Mouse (Mus musculus) small intestine, adult 2 months (tissue): ENCODE measurements around the gene Panx3. TPM values are rescaled to one million over a fixed set of nuclear protein-coding genes. Genes with fewer than 3 reads are reported as not detected.
A peak's percentile ranks its signal among the peaks of the same experiment; 100 is the strongest.

Experiments
- H3K27ac ChIP-seq: fragments of 200-500 bp; 2 replicates; pipeline ENCODE4 v1.5.1; 2012; ENCODE audit warnings: low read depth, low read length, control low read depth, inconsistent platforms; ENCODE audit not compliant: insufficient read depth
- H3K27me3 ChIP-seq: fragments of 200-500 bp; 2 replicates; pipeline ENCODE4 v1.6.1; 2012; ENCODE audit warnings: mild to moderate bottlenecking, moderate library complexity, low read length, inconsistent platforms; ENCODE audit not compliant: control insufficient read depth, insufficient read depth
- H3K36me3 ChIP-seq: fragments of 200-500 bp; 2 replicates; pipeline ENCODE4 v1.6.1; 2012; ENCODE audit warnings: mild to moderate bottlenecking, low read length, control low read depth, inconsistent platforms; ENCODE audit not compliant: control insufficient read depth, insufficient read depth
- H3K4me1 ChIP-seq: fragments of 200-500 bp; 2 replicates; pipeline ENCODE4 v1.6.1; 2012; ENCODE audit warnings: low read length, inconsistent platforms, mixed read lengths; ENCODE audit not compliant: control insufficient read depth, insufficient read depth, insufficient read length
- H3K4me3 ChIP-seq: fragments of 200-500 bp; 2 replicates; pipeline ENCODE4 v1.5.1; 2012; ENCODE audit warnings: low read depth, mild to moderate bottlenecking, control low read depth, inconsistent platforms, low read length, moderate library complexity
- CTCF ChIP-seq: fragments of 200-500 bp; IDR thresholded peaks from 2 replicates; pipeline ENCODE4 v1.5.1; 2012; ENCODE audit warnings: low read depth, mild to moderate bottlenecking, control low read depth, inconsistent platforms, low read length, moderate library complexity, mixed read lengths; ENCODE audit not compliant: insufficient replicate concordance, insufficient read length; ENCODE audit errors: extremely low read depth
- POLR2A ChIP-seq: fragments of 200-500 bp; IDR thresholded peaks from 2 replicates; pipeline ENCODE4 v1.6.1; 2012; ENCODE audit warnings: low read depth, mild to moderate bottlenecking, control low read depth, inconsistent platforms, low read length, moderate library complexity
- WGBS: fragments of 180-500 bp; shearing (Covaris S2); methylation state at CpG from one replicate; pipeline ENCODE4 v1.1.7; 2018; 5-methylcytosine and 5-hydroxymethylcytosine counted together
- polyA plus RNA-seq: library from polyadenylated mRNA; depleted of rRNA; stranded (reverse); fragments of >200 nt; gene quantifications from 2 replicates; pipeline ENCODE4 v1.2.3, GENCODE M21; 2012

Panx3 gene
- polyA plus RNA-seq, 1 experiment: not detected

GRCm38 (mm10) chr9:37670261-37670660 lies 1.2 kb upstream of the Panx3 start:
- TF ChIP-seq POLR2A (no peak), CTCF (no peak)
- WGBS: 83% methylated on average over 3 of the region's 3 CpGs
- Histone ChIP-seq H3K27ac (no peak overlapping the region), H3K4me3 (no peak overlapping the region), H3K36me3 (no peaks in the 10 kb centered on the region), H3K4me1 (no peaks in the 10 kb centered on the region), H3K27me3 (no peaks in the 10 kb centered on the region)

- Histone ChIP-seq H3K27me3 (no peaks in the 10 kb centered on the region), H3K36me3 (no peaks in the 10 kb centered on the region), H3K4me1 (no peaks in the 10 kb centered on the region), H3K27ac (no peak overlapping the region), H3K4me3 (no peak overlapping the region)
- TF ChIP-seq POLR2A (no peak), CTCF (no peak)
- 50% methylated on average over 4 of the region's 4 CpGs for WGBS
These were observed 643 bp upstream of the Panx3 start for GRCm38 (mm10) chr9:37669678-37670077.

GRCm38 (mm10) chr9:37666045-37666444 lies 3.0 kb downstream of the Panx3 start:
- no peaks in the 10 kb centered on the region for H3K4me1 ChIP-seq
- no peak for TF ChIP-seq POLR2A
- no peak overlapping the region for H3K4me3 ChIP-seq
- no peaks in the 10 kb centered on the region for H3K27me3 ChIP-seq
- no peaks in the 10 kb centered on the region for H3K36me3 ChIP-seq
- no peak overlapping the region for H3K27ac ChIP-seq
- WGBS: 56% methylated on average over 7 of the region's 7 CpGs

- Histone ChIP-seq H3K27me3 (no peaks in the 10 kb centered on the region), H3K36me3 (no peaks in the 10 kb centered on the region), H3K4me3 (no peak overlapping the region), H3K4me1 (no peaks in the 10 kb centered on the region), H3K27ac (no peak overlapping the region)
- TF ChIP-seq CTCF (no peak), POLR2A (no peak)
- 51% methylated on average over 2 of the region's 2 CpGs for WGBS
These were observed 4.4 kb downstream of the Panx3 start for GRCm38 (mm10) chr9:37664604-37665003.

GRCm38 (mm10) chr9:37663210-37663609 lies 5.8 kb downstream of the Panx3 start:
- 29% methylated on average over 1 of the region's 1 CpGs for WGBS
- H3K4me3 ChIP-seq: no peak overlapping the region
- no peaks in the 10 kb centered on the region for H3K27me3 ChIP-seq
- TF ChIP-seq CTCF (no peak), POLR2A (no peak)
- H3K4me1 ChIP-seq: no peaks in the 10 kb centered on the region
- no peaks in the 10 kb centered on the region for H3K36me3 ChIP-seq
- H3K27ac ChIP-seq: no peak overlapping the region

GRCm38 (mm10) chr9:37659413-37659812 lies 9.6 kb downstream of the Panx3 start:
- H3K4me1 ChIP-seq: no peaks in the 10 kb centered on the region
- no peaks in the 10 kb centered on the region for H3K27me3 ChIP-seq
- 85% methylated on average over 6 of the region's 6 CpGs for WGBS
- H3K36me3 ChIP-seq: peaks cover 2% of the 10 kb centered on the region; the same call in 1 of the 2 replicates
- no peak overlapping the region for H3K4me3 ChIP-seq
- TF ChIP-seq CTCF: no peak
- no peak for TF ChIP-seq POLR2A
- no peak overlapping the region for H3K27ac ChIP-seq

- under 1% methylated on average over 36 of the region's 36 CpGs for WGBS
- H3K27me3 ChIP-seq: no peaks in the 10 kb centered on the region
- TF ChIP-seq CTCF: no peak
- peak; percentile 78 for TF ChIP-seq POLR2A
- H3K27ac ChIP-seq: peak within 1 kb of the TSS; percentile 97
- H3K4me3 ChIP-seq: peak within 1 kb of the TSS; percentile 93
- H3K4me1 ChIP-seq: no peaks in the 10 kb centered on the region
- H3K36me3 ChIP-seq: peaks cover 24% of the 10 kb centered on the region
These were observed 12.0 kb downstream of the Panx3 start, which contains the start of gene Tbrg1 for GRCm38 (mm10) chr9:37656931-37657481. Gene Tbrg1 (minus strand): TSS chr9:37657312.
